Mouse (Mus musculus) cerebellum, postnatal 4 days (tissue): ENCODE measurements at regions not wholly inside any gene's neighbourhood (a gene's known extent, or its start where the extent isn't known, plus 50 kb on each side); places are given as distances from the start of the nearest gene placed in this dataset.

Source experiments
- DNase-seq, 2 experiments: peaks; one replicate each; pipeline ENCODE4 v3.0.0; 2022; ENCODE audit warnings: low spot score in 2 of 2, mixed read lengths in 1 of 2

DNA sequence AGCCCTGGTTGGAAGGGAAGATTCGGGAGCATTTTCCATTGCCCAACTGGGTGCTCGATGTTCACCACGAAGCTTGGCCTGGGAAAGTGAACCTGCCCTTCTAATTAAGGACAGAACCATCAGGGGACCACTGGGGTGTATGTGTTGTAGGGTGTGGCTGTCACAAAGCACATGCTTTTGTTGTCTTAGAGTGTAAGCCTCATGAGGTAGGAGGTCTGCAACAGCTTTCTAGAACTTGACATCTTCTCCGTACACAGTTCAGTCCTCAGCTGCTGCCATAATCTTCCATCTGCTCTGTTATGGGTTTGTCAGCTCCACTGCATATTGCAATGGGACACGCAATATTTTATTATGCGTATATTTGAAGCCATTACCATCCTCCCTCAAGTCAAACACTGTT, 127.9 kb upstream of the Jag1 start:
- DNase-seq = no peak

DNA sequence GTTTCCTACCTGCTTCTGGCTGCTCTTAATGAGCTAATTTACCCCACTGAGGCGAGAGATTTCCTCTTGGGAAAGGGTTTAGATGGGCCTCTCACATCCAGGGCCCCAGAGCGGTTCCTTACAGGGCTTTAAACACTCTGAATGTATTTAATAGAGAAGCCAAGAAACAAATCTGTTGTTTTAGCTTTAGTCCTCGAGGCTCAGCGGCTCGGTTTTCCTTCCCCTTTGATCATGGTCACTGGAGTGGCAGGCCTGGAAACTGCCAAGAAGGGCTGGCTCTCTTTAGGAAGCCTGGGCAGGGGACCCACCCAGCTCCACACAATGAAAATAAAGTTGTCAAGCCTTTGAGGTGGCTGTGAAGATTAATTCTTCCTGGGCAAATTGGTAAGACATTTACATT, 127.5 kb upstream of the Jag1 start:
- no peak for DNase-seq

- no peak for DNase-seq
Observed at GRCm38 (mm10) chr2:137236961-137237360, 120.5 kb upstream of the Jag1 start.

- DNase-seq = no peak
Observed at GRCm38 (mm10) chr2:137233936-137234335, 117.5 kb upstream of the Jag1 start.

- no peak for DNase-seq
Observed at GRCm38 (mm10) chr2:137231161-137231560, 114.7 kb upstream of the Jag1 start.

DNA sequence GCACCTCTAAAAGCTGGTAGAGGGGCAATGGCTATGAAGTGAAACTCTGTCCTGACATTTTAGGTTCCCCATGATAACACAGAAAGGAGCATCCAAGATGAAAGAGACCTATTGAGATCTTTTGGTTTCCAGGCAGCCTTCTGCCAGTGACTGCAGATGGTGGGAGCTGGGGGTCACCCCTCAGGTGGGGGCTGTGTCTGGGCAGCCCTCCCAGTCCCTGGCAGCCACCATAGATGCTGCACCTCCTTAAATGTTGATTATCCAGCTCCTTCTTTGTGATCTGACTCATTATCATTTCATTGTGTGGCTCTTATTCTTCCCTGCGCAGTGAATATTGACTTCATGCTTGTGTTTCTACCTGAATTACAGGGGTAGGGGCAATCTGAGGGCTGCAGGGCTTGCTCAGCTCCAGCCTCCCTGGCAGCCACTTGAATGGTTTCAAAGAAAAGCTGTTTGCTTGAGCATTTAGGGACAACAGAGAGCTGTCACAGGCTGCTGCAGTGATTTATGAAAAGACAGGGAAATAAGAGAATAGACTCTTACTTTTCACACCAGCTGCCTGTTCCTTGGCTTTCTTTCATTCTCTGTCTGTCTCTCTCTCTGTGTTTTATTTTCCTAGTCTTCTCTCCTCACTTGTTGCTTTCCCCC, 113.1 kb upstream of the Jag1 start:
- DNase-seq = no peak

GRCm38 (mm10) chr2:137227495-137227894, 111.1 kb upstream of the Jag1 start:
- no peak for DNase-seq

GRCm38 (mm10) chr2:137224702-137225552, 108.5 kb upstream of the Jag1 start:
- no peak for DNase-seq

- no peak for DNase-seq
Observed at GRCm38 (mm10) chr2:137215697-137216096, 99.3 kb upstream of the Jag1 start.

- DNase-seq = no peak
Observed at GRCm38 (mm10) chr2:137207846-137208245, 91.4 kb upstream of the Jag1 start.

DNA sequence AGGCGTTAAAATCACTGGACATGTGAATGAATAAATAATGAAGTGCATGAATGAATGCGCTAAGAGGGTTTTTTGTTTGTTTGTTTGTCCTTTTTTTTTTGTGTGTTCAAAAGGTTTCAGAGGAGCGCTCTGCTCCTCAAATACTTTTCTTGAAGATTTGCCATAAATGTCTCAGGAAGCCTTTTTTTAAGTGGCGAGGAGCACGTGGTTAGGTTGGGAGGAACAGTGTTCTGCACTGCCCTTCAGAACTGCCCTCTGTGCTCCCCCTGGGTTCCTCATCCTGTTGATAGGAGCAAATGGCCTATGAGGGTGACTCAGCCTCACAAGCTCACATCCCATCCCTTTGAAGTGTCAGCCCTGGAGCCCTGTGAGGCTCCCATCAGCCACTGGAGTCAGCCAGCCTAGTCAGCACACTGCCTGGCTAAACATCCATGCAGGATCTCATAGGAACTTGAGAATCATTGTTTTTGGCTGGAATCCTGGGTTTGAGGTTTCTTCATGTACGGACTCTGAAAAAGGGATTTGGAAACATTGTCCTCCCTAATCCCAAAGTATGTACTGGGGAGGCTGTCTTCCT, 87.9 kb upstream of the Jag1 start:
- no peak for DNase-seq

DNA sequence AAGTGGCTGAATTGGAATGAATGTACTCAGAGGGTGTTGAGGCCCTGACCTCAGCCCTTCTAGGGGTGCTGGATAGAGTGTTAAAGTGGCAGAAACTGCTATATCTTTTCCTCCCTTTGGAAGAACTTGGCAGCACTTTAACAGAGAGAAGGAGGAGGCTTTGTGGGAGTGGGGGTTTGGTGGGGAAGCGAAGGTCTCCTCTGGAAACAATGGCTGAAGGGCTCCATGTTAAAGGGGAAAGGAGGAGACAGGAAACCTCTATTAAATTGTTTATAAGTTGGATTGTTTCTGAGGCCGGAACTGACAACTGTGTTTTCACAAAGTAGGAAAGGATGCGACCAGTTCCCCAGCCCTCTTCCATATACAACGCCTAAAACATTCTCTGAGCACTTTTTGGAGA, 83.7 kb upstream of the Jag1 start:
- no peak for DNase-seq

GRCm38 (mm10) chr2:137192183-137192582, 75.7 kb upstream of the Jag1 start:
- no peak for DNase-seq

DNA sequence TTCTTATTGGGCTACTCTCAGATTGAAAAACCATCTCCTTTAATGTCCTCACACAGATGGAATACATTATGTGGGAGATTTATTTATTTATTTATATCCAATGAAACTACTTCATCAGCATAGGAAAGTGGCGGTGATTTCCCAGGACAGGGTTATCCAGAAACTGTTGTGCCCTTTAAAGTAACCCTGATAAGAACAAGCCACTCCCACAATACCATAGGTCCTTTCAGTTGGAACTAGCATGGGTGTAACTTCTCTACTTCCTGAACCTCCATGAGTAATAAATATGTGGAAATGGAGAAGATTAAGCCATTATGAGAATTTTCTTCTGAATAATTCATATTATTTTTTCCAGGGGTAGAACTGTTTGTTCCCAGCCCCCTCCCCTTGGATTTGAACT, 52.7 kb upstream of the Jag1 start:
- DNase-seq = no peak

GRCm38 (mm10) chr2:137168626-137169025, 52.2 kb upstream of the Jag1 start:
- DNase-seq = no peak
